Mouse (Mus musculus) subcutaneous adipose tissue, adult 2 months (tissue): Measurements from ENCODE around the gene Gm49396. TPM values are rescaled to one million over a fixed set of nuclear protein-coding genes. Genes with fewer than 3 reads are reported as not detected.

Experiments used
- polyA plus RNA-seq: library from polyadenylated mRNA; depleted of rRNA; stranded (reverse); fragments of >200 nt; gene quantifications from 2 replicates; pipeline ENCODE4 v1.2.3, GENCODE M21; 2012; ENCODE audit warnings: low replicate concordance; rRNA removed

Gene Gm49396
- polyA plus RNA-seq, result 1.4 and 3.1 TPM in 2 replicates

GRCm38 (mm10) chr7:30563117-30563905 lies at the start of gene Gm49396, which contains the start of the genes U2af1l4 and Psenen:
TSS of gene Gm49396 (plus strand) at chr7:30563344.
TSS of gene U2af1l4 (plus strand) at chr7:30563301.
TSS of gene Psenen (minus strand) at chr7:30563627.

GRCm38 (mm10) chr7:30534633-30535577 lies 28.2 kb upstream of the Gm49396 start, which contains the start of gene Arhgap33:
TSS of gene Arhgap33 (minus strand) at chr7:30535060.

GRCm38 (mm10) chr7:30552102-30553020 lies 10.8 kb upstream of the Gm49396 start, which contains the start of the genes Hspb6 and Proser3:
TSS of gene Hspb6 (plus strand) at chr7:30552178.
TSS of gene Proser3 (minus strand) at chr7:30552299.

GRCm38 (mm10) chr7:30559443-30559954 lies 3.6 kb upstream of the Gm49396 start, which contains the start of gene Lin37:
TSS of gene Lin37 (minus strand) at chr7:30559838.

GRCm38 (mm10) chr7:30564970-30565571 lies 1.9 kb downstream of the Gm49396 start, which contains the start of gene Igflr1:
TSS of gene Igflr1 (plus strand) at chr7:30565427.

GRCm38 (mm10) chr7:30588676-30589434 lies 25.7 kb downstream of the Gm49396 start, which contains the start of gene Kmt2b:
TSS of gene Kmt2b (minus strand) at chr7:30588726.

GRCm38 (mm10) chr7:30598786-30599185 lies 35.6 kb downstream of the Gm49396 start, which contains the start of gene Zbtb32:
TSS of gene Zbtb32 (minus strand) at chr7:30598909.

GRCm38 (mm10) chr7:30612654-30613402 lies 49.7 kb downstream of the Gm49396 start, which contains the start of gene Upk1a:
TSS of gene Upk1a (minus strand) at chr7:30612847.

Other genes starting within 250 kb of the Gm49396 start
- gene Syne4, start 248.5 kb upstream of the Gm49396 start, polyA plus RNA-seq, result 2.6 and 34.1 TPM in 2 replicates
- gene E130208F15Rik, start 241.6 kb upstream of the Gm49396 start, polyA plus RNA-seq, result 0.53 and 0.66 TPM in 2 replicates
- gene Sdhaf1, start 239.4 kb upstream of the Gm49396 start, polyA plus RNA-seq, result 14.7 and 20.6 TPM in 2 replicates
- gene Lrfn3, start 200.6 kb upstream of the Gm49396 start, polyA plus RNA-seq, result 3.1 and 19.7 TPM in 2 replicates
- gene Tyrobp, start 149.6 kb upstream of the Gm49396 start, polyA plus RNA-seq, result 182 and 372 TPM in 2 replicates
- 11.1 and 15.3 TPM in 2 replicates for gene Hcst, start 143.5 kb upstream of the Gm49396 start, polyA plus RNA-seq
- gene Nfkbid, start 141.6 kb upstream of the Gm49396 start, polyA plus RNA-seq, result 3.1 and 5.5 TPM in 2 replicates
- gene Aplp1, start 117.8 kb upstream of the Gm49396 start, polyA plus RNA-seq, result 2.5 and 7.0 TPM in 2 replicates
- gene Kirrel2, start 105.7 kb upstream of the Gm49396 start, polyA plus RNA-seq, result not detected in 2 replicates
- gene Nphs1, start 105.0 kb upstream of the Gm49396 start, polyA plus RNA-seq, result not detected in 2 replicates
- gene Prodh2, start 69.7 kb upstream of the Gm49396 start, polyA plus RNA-seq, result not detected in 2 replicates
- gene Arhgap33, start 28.3 kb upstream of the Gm49396 start, polyA plus RNA-seq, result 7.3 and 17.1 TPM in 2 replicates
- gene Hspb6, start 11.2 kb upstream of the Gm49396 start, polyA plus RNA-seq, result 65.4 and 90.8 TPM in 2 replicates
- 4.1 and 17.2 TPM in 2 replicates for gene Proser3, start 11.0 kb upstream of the Gm49396 start, polyA plus RNA-seq
- 32.9 and 36.6 TPM in 2 replicates for gene Lin37, start 3.5 kb upstream of the Gm49396 start, polyA plus RNA-seq
- 56.7 and 69.3 TPM in 2 replicates for gene U2af1l4, start within 50 bp of the Gm49396 start, polyA plus RNA-seq
- gene Psenen, start 283 bp downstream of the Gm49396 start, polyA plus RNA-seq, result 135 and 167 TPM in 2 replicates
- 3.8 and 6.8 TPM in 2 replicates for gene Igflr1, start 2.1 kb downstream of the Gm49396 start, polyA plus RNA-seq
- gene Kmt2b, start 25.4 kb downstream of the Gm49396 start, polyA plus RNA-seq, result 35.0 and 59.6 TPM in 2 replicates
- gene Zbtb32, start 35.6 kb downstream of the Gm49396 start, polyA plus RNA-seq, result 0.92 and 1.1 TPM in 2 replicates
- 2.8 and 21.0 TPM in 2 replicates for gene Upk1a, start 49.5 kb downstream of the Gm49396 start, polyA plus RNA-seq
- gene Cox6b1, start 62.8 kb downstream of the Gm49396 start, polyA plus RNA-seq, result 647 and 1,156 TPM in 2 replicates
- gene Etv2, start 72.5 kb downstream of the Gm49396 start, polyA plus RNA-seq, result not detected in 2 replicates
- 47.6 and 62.6 TPM in 2 replicates for gene Rbm42, start 87.0 kb downstream of the Gm49396 start, polyA plus RNA-seq
- gene Haus5, start 101.7 kb downstream of the Gm49396 start, polyA plus RNA-seq, result 11.8 and 17.8 TPM in 2 replicates
- gene Pmis2, start 108.3 kb downstream of the Gm49396 start, polyA plus RNA-seq, result not detected in 2 replicates
- gene 2200002J24Rik, start 135.6 kb downstream of the Gm49396 start, polyA plus RNA-seq, result not detected in 2 replicates
- gene Atp4a, start 148.9 kb downstream of the Gm49396 start, polyA plus RNA-seq, result 0.39 TPM in 1 of 2 replicates, not detected in the other
- gene Tmem147, start 166.2 kb downstream of the Gm49396 start, polyA plus RNA-seq, result 254 and 273 TPM in 2 replicates
- not detected in 2 replicates for gene Gapdhs, start 180.3 kb downstream of the Gm49396 start, polyA plus RNA-seq
- 10.8 and 36.4 TPM in 2 replicates for gene Sbsn, start 188.1 kb downstream of the Gm49396 start, polyA plus RNA-seq
- gene Dmkn, start 200.4 kb downstream of the Gm49396 start, polyA plus RNA-seq, result 8.6 and 10.7 TPM in 2 replicates
- gene Krtdap, start 224.6 kb downstream of the Gm49396 start, polyA plus RNA-seq, result 0.51 and 2.0 TPM in 2 replicates